Mouse (Mus musculus): ENCODE data around the gene Stra8.

GRCm38 (mm10) chr6:34907696-34908260 lies 12.2 kb upstream of the Stra8 start:
- no peak for TF ChIP-seq CTCF (IDR thresholded peaks at IDR 0.05; ENCODE audit: extremely low read depth, insufficient read length, insufficient replicate concordance, low read depth, low read length)
- TF ChIP-seq POLR2A (IDR thresholded peaks at IDR 0.05; ENCODE audit: low read depth, low read length), result no peak

Measured in small intestine, adult 2 months (tissue).